Mouse (Mus musculus) ovary, adult 18-20 months (tissue): ENCODE measurements around the gene Cdc45.
"Not testable (repeated sequence)": the region's sequence is repeated elsewhere in the genome, so short reads cannot be mapped to it uniquely, and the experiment has no call there.

ENCODE experiments used
- DNase-seq: peaks from one replicate; pipeline ENCODE4 v3.0.0; 2022; ENCODE audit warnings: low spot score, mixed read lengths

The Cdc45 gene

DNA sequence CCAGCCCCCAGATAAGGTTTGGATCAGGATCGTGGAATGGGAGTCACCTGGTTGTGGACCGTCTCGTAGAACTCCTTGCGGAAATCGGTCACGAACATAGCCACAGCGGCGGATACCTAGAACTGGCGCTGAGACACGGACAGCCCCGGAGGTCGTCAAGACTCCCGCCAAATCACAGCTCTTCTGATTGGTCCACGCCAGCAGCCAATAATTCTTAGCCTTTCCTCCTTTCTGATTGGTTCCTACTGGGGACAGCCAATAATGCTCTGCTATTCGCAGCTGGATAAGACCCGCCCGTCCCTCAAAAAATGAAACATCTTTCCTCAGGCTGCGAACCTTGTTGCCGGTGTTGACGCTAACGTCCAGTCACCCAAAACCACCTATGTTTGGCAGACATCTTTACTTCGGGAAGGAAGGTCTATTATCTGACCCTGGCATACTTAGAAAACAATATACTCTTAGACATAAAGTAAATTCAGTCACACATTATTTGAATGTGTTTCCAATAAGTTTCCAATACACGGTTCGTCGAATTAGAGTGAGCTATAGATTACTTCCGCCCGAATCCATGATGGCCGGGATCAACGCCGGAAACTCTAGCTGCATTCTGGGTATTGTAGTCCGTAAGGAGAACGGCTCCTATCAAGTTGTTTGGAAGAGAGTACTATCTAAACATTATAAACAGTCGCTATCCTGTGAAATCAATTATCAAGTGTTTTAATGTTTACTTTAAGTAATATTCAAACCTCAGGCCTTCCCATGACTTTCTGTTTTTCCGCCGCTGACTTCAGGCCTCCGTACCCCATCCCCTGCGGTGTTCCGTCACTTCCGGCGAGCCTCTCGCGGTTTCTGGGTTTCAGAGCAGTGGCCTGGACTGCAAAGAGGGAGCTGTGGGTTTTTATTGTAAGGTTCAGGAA, at the start of gene Cdc45, which contains the start of gene Ufd1:
Gene Cdc45 (minus strand): TSS at position 520 of the 917 bp plus-strand sequence.
Gene Ufd1 (plus strand): TSS at position 312 of the 917 bp plus-strand sequence.
- DNase-seq = peak; percentile 88

DNA sequence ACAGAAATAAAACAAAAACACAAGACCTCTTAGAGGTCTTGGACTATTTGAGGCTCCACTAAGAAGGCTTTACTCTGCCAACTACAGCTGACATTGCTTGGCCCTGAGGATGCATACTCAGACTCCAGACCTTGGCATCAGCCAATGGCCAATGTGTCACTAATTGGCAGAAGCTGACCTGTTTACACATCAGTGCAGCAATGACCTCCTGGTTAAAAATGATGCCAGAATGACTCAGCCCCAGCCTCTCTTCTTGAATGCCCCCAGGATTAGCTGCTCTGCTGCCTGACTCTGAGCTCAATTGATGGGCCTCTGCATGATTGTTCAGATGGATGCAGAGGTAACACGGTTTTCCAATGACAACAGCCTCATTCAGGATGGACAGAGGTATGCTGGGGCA, 48.4 kb upstream of the Cdc45 start:
- peak; percentile 54 for DNase-seq

DNA sequence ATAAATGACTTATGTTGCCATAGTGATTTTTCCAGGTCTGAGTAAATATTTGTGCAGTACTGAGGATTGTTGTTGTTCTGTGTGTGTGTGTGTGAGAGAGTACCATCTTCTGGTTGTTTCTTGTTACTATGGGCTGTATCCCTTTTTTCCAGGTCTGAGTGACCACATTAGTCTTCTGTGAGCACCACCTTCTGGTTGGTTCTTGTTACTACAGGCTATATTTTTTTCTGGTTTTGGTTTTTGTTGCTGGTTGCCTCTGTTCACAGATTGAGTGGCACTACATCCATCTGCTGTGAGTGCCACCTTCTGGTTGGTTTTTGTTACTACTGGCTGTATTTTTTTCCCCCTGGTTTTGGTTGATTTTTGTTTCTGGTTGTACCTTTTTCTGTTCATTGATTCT, 46.8 kb upstream of the Cdc45 start:
- no peak for DNase-seq

DNA sequence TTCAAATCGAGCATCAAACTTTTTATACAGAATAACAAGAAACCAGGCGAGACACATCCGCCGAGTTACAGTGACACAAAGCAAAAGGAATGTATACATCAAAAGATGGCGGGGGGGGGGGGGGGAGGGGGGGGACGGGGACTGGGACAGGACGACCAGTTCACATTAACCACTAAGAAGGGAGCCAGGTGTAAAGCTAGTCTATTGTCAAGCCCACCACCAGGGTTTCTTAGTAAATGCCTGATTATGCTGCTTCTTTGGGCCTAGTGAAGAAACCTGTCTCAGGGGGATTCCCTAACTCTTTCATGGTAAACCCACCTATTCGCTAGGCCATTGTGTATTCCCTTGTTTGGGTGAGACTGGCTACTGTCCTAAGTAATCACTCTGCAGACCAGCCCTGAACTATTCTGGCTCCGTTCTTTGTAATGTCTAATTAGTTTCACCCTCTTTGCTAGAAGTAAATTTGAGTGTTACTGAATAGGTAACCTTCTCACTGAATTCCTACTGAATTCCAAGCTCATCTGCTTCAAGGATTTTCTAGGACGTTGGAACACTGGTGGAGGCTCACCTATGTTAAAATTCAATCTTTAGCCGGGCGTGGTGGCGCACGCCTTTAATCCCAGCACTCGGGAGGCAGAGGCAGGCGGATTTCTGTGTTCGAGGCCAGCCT, 37.9 kb upstream of the Cdc45 start:
- not testable (repeated sequence) for DNase-seq

DNA sequence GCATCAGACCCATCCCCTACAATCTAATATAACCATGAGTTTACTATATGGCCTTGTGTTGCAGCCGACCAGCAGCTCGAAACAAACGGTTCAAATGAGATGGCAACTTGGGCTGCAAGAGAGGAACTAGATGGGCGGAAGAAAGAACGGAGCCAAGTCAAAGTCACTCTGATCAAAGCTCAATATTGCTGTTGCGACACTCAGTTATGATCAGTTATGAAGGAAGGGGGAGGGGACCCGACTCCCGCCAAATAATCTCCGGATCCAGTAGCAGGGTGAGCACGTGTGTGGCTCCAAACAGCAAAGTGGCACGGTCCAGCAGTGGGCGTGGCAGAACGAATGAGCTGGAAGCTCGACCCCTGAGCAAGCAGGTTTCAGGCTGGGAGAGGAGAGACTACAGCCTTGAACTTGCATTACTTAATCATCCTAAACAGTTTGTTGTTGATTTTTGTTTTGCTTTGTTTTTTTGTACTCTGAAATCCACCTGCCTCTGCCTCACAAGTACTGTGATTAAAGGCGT, 34.6 kb upstream of the Cdc45 start:
- no peak for DNase-seq

DNA sequence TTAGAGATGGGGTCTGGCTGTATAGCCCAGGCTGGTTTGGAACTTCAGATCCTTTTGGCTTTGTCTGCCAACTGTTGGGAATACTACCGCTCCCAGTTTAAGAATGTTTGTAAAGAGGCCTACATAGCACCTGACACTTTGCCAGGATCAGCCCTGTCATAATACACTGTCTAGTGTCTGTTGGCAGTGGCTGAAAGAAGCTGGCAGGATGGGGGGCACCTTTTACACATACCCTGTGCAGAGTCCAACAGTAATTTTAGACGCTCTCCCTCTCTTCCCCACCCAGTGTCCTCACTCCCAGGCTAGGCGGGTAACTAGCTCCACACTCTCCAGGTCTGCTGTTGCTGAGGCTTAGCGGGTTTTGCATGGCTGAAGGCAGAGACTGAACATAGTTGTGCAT, 26.6 kb upstream of the Cdc45 start:
- no peak for DNase-seq

DNA sequence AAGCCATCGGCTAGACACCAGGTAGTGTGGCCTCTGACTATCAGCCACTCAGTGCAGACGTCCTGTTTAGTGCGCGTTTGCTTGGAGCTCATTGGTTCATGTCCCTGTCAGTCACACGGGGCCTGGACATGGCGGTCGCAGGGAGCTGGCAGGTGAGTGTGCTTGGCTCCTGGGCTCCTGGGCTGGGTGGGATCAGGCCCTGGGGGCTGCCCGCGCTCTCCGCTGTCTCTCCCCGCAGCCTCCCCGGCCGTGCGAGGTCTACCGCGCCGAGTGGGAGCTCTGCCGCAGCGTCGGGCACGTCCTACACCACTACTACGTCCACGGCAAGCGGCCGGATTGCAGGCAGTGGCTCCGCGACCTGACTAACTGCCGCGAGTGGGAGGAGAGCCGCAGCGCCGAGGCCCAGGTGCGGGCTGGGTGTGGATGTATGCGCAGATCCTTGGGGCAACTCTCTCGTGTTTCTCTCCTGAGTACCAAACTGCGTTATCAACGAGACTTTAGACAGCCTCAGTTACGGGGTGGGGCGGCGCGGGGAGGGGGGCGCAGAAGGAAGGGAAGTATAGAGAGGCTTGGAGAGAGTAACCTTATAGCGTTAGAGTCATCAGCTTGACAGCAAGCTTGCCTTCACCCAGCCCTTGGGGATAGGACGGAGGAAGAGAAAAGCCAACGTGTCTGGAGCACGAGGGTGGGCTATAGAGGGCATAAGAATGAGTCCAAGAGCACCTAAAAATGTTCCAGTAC, 24.9 kb upstream of the Cdc45 start, which contains the start of the genes 2510002D24Rik and Gm28539:
Gene 2510002D24Rik (plus strand): TSS at position 111 of the 741 bp plus-strand sequence.
Gene Gm28539 (plus strand): TSS at position 117 of the 741 bp plus-strand sequence.
- peak; percentile 87 for DNase-seq

DNA sequence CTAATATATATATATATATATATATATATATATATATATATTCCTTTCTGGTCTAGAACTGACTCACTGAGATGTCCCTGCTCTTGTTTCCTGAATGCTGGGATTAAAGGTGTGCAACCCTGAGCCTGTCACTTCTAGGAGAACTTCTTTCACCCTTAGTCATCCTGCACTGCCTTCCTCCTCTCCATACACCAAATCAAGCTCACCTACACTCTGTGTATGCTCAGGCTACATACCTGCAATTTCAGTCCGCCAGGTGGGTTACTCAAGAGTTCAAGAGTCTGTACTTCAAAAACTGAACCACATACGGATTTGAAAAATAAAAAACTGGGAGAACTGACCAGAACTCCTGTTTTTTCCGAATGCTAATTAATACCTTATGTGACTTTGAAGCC, 24.3 kb upstream of the Cdc45 start:
- DNase-seq = no peak

DNA sequence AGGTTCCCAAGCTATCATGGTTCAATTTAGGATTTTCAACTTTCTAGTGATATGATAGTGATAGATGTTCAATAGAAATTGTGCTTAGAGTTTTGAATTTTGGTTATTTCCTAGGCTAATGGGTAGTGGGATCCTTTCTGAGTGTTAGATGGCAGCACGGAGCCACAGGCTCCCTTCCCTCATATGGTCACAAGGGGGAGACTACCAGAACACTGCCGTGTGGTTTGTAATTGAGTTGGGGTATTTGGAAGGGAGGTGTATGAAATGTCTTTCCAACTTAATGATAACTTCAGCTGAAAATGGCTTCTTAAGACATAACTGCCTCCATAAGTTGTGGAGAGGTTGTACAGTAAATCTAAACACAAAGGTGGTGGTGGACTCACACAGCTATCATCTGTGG, 21.7 kb upstream of the Cdc45 start:
- DNase-seq = no peak

DNA sequence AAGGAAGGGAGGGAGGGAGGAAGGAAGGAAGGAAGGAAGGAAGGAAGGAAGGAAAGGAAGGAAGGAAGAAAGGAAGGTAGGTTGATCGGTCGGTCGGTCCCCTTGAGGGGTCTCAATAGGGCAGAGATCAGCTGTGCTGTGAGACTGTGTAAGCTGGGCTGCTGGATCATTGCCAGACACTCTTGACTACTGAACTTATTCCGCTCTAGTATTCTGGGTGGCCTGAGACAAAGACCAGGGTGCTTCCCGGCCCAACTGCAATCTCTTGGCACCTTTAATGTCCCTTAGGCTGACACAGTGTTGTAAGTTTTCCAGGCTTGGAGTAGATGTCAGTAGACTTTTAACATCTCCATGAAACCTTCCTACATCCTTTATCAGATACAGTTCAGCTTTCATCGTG, 17.3 kb upstream of the Cdc45 start:
- no peak for DNase-seq

DNA sequence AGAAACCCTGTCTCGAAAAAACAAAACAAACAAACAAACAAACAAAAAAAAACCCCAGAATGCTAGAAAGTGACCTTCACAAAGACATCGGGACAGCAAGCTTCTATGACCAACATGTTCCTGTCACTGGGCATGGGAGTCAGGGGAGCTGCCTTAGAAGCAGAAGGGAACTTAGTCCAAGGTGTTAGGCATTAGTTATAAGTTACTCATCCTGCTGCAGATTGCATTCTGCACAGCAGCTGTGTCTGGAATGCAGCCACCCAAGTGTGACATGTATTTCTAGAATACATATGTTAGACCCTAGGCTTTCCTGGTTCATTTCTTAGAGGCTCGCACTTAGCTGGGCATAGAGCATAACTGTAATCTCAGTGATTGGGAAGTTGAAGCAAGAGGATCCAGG, 16.8 kb upstream of the Cdc45 start:
- DNase-seq = no peak

DNA sequence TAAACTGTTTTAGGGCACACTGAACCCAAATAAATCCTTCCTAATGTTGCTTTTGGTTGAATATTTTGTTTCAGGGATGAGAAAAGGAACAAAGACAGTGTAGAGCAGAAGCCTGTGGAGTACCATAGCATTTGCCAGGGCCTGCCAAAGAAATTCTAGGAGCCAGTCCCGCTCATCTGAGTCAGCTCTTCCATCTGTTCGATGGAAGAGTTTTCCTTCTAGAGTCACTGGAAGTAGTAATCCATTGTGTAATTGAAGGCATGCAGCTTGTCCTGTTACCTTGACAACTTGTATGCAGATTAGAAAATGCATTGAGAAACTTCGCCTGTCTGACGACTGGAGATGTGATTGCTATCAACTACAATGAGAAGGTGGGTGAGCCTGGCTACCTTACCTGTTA, 11.1 kb upstream of the Cdc45 start:
- DNase-seq = no peak

DNA sequence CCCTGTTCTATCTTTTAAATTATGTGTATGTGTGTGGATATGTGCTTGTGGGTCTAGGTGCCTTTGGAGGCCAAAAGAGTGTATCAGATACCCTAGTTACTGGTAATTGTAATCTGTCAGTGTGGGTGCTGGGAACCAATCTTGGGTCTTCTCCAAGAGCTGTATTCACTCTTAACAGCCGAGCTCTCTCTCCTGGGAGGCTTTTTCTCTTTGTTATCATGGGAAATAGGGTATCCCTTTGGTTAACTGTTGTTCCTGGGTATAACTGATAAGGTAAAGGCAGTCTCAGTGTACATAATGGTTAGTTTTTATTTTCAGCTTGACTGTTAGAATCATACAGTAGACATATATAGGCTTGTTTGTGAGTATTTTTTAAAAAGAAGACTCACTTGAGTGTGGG, 10.6 kb upstream of the Cdc45 start:
- no peak for DNase-seq

DNA sequence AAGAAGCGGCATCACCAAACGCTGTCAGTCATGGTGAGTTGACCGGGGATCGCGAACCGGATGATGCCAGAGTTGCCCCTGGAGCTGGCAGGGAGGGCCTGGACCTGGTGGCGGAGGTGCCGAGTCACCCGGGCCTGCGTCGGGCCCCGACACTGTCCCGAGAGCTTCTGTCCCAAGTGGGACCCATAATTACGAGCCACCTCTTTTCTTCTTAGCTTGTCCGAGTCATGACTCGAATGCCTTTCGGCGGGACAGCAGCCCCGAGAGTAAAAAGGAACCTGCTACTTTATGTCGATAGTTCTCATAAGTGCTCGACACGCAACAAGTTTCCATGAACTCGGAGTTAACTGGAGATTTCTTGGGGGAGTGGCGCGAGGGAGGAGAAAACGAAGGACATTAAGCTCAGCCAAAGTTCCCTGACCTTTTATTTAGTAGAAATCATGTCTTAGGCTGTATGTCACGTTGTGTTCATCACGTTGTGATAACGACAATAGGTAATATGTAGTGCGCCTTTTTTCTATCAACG, 661 bp upstream of the Cdc45 start:
- no peak for DNase-seq

DNA sequence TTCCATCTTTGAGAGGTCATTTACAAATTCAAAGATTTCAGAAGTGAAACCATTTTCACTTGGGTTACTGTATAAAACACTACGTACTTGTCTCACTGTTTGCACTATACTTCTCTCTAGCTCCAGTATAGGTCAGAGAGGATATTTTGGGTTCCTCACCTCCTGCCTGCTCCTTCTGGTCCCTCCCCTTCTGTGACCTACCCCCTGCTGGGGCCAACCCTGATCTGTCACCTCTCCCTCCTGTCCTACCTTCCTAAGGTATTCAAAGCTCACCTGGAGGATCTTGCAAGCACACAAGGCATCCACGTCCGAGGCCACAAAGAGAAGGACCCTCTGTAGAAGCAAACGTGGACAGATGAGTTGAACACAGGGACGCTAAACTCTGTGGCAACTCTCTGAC, 755 bp downstream of the Cdc45 start:
- DNase-seq = no peak

DNA sequence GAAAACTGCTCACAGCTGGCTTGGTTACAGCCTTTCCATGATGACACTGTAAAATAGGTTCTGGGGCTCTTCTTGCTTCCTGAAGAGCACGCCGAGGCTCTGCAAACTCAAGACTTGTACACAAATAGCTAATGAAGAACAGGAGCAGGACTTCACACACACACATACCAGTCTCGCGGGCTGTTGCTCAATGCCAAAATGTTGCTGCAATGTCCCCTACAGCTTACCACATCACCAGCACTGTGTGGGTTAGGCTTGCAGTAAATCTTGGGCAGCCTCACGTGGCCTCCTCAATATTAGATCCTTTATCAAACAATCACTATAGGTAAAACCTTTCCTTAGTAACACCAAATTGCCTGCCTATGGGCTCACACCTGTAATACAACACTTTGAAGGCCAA, 2.8 kb downstream of the Cdc45 start:
- DNase-seq = no peak

DNA sequence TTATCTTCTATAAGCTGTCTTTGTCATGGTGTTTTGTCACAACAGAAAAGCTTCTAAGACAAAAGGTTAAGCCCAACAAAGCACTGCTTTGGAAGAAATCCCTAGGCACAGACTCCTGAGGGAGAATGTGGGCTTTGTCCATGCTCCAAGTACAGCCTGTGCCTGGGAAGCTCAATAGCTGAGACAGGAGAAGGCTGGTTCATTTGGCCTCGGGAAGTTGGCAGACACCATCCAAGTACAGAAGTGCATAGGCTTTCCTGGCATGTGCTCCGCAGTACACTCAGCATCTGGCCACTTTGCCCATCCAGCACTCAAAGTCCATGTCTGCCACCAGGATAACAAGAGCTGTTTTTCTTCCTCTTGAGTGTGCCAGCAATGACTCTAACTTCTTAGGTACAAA, 6.0 kb downstream of the Cdc45 start:
- DNase-seq = no peak

DNA sequence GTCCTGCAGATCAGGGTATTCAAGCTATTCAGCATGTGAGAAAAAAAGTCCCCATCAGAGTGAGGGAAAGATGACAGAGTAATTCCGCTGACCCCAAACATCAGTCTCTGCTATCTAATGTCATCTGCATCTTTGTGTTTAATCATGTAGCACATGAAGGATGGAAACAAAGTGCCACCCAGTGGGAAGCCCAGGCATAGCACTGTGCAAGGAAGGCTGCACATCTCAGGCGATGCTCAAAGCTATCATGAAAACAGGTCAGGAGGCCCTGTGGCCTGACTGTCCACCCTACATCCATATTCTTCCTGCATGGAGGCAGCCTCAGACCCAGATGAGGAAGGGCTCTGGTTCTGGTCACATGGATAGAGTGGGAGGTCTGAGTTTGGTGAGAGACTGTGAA, 12.9 kb downstream of the Cdc45 start:
- DNase-seq = no peak

DNA sequence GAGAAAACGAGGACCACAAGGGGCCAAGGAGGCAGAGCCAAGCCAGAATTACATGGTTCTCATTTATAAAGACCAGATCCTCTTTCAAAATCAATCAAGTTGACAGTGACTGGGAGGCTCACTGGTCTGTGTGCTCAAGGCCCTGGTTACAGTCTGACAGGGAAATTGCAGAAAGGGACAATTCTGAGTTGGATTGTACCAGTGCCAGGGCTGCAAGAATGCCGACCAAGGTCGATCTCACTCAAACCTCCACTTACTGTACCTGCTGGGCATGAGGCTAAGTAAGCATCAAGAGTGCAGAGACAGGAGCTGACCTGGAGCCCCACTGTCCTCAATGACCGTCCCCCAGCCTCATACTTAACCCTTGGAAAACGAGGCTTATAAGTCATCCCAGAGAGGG, 13.6 kb downstream of the Cdc45 start:
- no peak for DNase-seq

DNA sequence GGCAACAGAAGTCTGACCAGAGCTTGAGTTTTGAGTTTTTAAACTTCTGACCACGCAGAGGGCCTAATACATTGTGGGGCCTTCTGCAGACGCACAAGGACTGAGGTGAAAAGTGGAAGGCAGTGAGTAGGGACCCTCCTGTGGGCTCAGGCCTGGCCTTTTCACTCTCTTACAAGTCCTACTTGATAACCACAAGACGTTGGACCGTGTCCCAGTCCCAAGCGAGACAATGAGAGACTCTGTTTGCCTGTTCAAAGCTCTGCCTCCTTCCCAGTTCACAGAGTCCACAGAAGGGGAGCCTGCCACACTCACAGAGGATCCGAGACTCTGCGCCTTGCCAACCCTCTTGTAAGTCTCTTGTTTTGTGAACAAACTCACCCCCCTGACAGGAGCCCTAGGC, 15.1 kb downstream of the Cdc45 start:
- no peak for DNase-seq

DNA sequence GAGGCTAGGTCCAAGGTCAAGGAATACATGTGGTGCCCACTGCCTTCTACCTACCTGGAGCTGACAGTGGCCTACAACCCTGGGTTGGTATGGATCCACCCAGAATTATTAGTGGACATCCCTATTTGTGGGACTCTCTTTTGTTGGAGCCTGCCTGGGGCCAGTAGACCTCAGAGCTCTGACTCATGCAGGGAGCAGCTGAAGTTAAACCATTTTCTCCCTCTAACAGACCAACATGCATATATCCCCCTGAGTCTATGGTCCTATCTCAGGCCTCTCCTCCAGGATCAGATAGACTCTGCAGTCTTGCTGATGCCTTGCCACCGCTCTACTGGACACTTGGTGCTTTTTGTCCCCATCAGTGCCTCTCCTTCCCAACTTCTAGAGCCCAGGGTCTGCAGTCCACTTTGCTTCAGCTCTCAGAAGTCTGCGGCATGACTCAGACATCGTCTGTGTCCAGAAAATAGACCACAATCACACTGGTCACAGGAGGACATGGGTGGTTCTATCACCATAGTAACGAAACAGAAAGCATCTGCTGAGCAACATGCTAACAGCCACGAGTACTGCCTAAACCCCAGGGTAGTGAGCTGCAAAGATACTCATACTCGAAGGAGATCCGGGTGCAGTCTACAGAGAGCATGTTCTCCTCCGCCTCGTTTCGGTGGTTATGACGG, 16.4 kb downstream of the Cdc45 start:
- DNase-seq = no peak
